Mouse (Mus musculus) lung, embryonic 15.5 days (tissue): ENCODE data around the gene Myh14. TPM values are rescaled to one million over a fixed set of nuclear protein-coding genes. Genes with fewer than 3 reads are reported as not detected.

ENCODE experiments used
- ATAC-seq: fragments of 200-750 bp; cut with Nextera tagmentation; 2 replicates; pipeline ENCODE4 v1.8.0; 2017; ENCODE audit warnings: moderate number of reproducible peaks, borderline replicate concordance; ENCODE audit not compliant: low FRiP score, low TSS enrichment; ENCODE audit errors: extremely low read depth
- H3K27ac ChIP-seq: fragments of 300-500 bp; sonication (generic); 2 replicates; pipeline ENCODE4 v1.5.1; 2015; ENCODE audit warnings: moderate library complexity, mild to moderate bottlenecking, inconsistent platforms
- H3K27me3 ChIP-seq: fragments of 300-500 bp; sonication (generic); 2 replicates; pipeline ENCODE4 v1.6.1; 2015; ENCODE audit warnings: inconsistent platforms
- H3K36me3 ChIP-seq: fragments of 300-500 bp; sonication (generic); 2 replicates; pipeline ENCODE4 v1.6.1; 2015; ENCODE audit warnings: inconsistent platforms
- H3K4me1 ChIP-seq: fragments of 300-500 bp; sonication (generic); 2 replicates; pipeline ENCODE4 v1.6.1; 2015; ENCODE audit warnings: inconsistent platforms
- H3K4me2 ChIP-seq: fragments of 300-500 bp; sonication (generic); 2 replicates; pipeline ENCODE4 v1.6.1; 2015; ENCODE audit warnings: inconsistent platforms, mild to moderate bottlenecking, moderate library complexity
- H3K4me3 ChIP-seq: fragments of 300-500 bp; sonication (generic); 2 replicates; pipeline ENCODE4 v1.5.1; 2015; ENCODE audit warnings: mild to moderate bottlenecking, inconsistent platforms
- H3K9ac ChIP-seq: fragments of 300-500 bp; sonication (generic); 2 replicates; pipeline ENCODE4 v1.6.1; 2015; ENCODE audit warnings: inconsistent platforms
- H3K9me3 ChIP-seq: fragments of 300-500 bp; sonication (generic); 2 replicates; pipeline ENCODE4 v1.6.1; 2016; ENCODE audit warnings: inconsistent platforms
- WGBS: fragments of 180-500 bp; shearing (Covaris S2); methylation state at CpG from one replicate; pipeline ENCODE4 v1.1.7; 2015; 5-methylcytosine and 5-hydroxymethylcytosine counted together
- polyA plus RNA-seq: library from polyadenylated mRNA; unstranded; fragments of >200 nt; fragmentation: Nextera tagmentation; extraction: Ambion mirVana; gene quantifications from 2 replicates; pipeline ENCODE4 v1.2.1, GENCODE M21; 2015

Myh14 gene
- polyA plus RNA-seq, 1 experiment from 2014 or later = 47.8 TPM

GRCm38 (mm10) chr7:44647729-44648128 is 22.9 kb downstream of the Myh14 start:
- ATAC-seq = no peak
- Histone ChIP-seq H3K9me3 (no peaks in the 10 kb centered on the region), H3K4me3 (no peak overlapping the region), H3K9ac (no peak overlapping the region), H3K4me2 (no peak overlapping the region), H3K4me1 (peaks cover 11% of the 10 kb centered on the region), H3K27ac (no peak overlapping the region), H3K27me3 (peaks cover 17% of the 10 kb centered on the region), H3K36me3 (no peaks in the 10 kb centered on the region)
- WGBS = 23% methylated on average over 10 of the region's 10 CpGs

GRCm38 (mm10) chr7:44647042-44647724 is 23.5 kb downstream of the Myh14 start:
- ATAC-seq = no peak
- WGBS = 53% methylated on average over 7 of the region's 7 CpGs

GRCm38 (mm10) chr7:44645951-44646350 is 24.7 kb downstream of the Myh14 start:
- H3K27me3 ChIP-seq = peaks cover 28% of the 10 kb centered on the region
- H3K4me2 ChIP-seq = no peak overlapping the region
- H3K9me3 ChIP-seq = no peaks in the 10 kb centered on the region
- H3K4me3 ChIP-seq = no peak overlapping the region
- peaks cover 11% of the 10 kb centered on the region for H3K4me1 ChIP-seq
- H3K9ac ChIP-seq = no peak overlapping the region
- ATAC-seq = no peak
- H3K27ac ChIP-seq = no peak overlapping the region
- H3K36me3 ChIP-seq = no peaks in the 10 kb centered on the region
- WGBS = 15% methylated on average over 15 of the region's 15 CpGs

More at GRCm38 (mm10) chr7:44647042-44647724, 23.5 kb downstream of the Myh14 start:
- H3K27ac ChIP-seq = no peak overlapping the region
- H3K36me3 ChIP-seq = no peaks in the 10 kb centered on the region
- peaks cover 17% of the 10 kb centered on the region for H3K27me3 ChIP-seq
- H3K4me3 ChIP-seq = no peak overlapping the region
- H3K4me2 ChIP-seq = no peak overlapping the region
- H3K9ac ChIP-seq = no peak overlapping the region
- H3K4me1 ChIP-seq = peaks cover 11% of the 10 kb centered on the region
- no peaks in the 10 kb centered on the region for H3K9me3 ChIP-seq

GRCm38 (mm10) chr7:44645256-44645655 is 25.4 kb downstream of the Myh14 start:
- H3K4me3 ChIP-seq = no peak overlapping the region
- H3K36me3 ChIP-seq = no peaks in the 10 kb centered on the region
- no peak overlapping the region for H3K9ac ChIP-seq
- H3K9me3 ChIP-seq = no peaks in the 10 kb centered on the region
- 71% methylated on average over 5 of the region's 5 CpGs for WGBS
- peaks cover 11% of the 10 kb centered on the region for H3K4me1 ChIP-seq
- H3K4me2 ChIP-seq = no peak overlapping the region
- peaks cover 35% of the 10 kb centered on the region for H3K27me3 ChIP-seq
- no peak for ATAC-seq
- no peak overlapping the region for H3K27ac ChIP-seq

GRCm38 (mm10) chr7:44641887-44642286 is 28.8 kb downstream of the Myh14 start:
- no peaks in the 10 kb centered on the region for H3K9me3 ChIP-seq
- no peak for ATAC-seq
- no peak overlapping the region for H3K9ac ChIP-seq
- peaks cover 7% of the 10 kb centered on the region; the same call in 1 of the 2 replicates for H3K4me1 ChIP-seq
- H3K27ac ChIP-seq = no peak overlapping the region
- H3K27me3 ChIP-seq = peaks cover 57% of the 10 kb centered on the region
- no peaks in the 10 kb centered on the region for H3K36me3 ChIP-seq
- no peak overlapping the region for H3K4me2 ChIP-seq
- no peak overlapping the region for H3K4me3 ChIP-seq
- WGBS = 31% methylated on average over 8 of the region's 8 CpGs

- Histone ChIP-seq H3K9ac (no peak overlapping the region), H3K36me3 (no peaks in the 10 kb centered on the region), H3K27me3 (peaks cover 55% of the 10 kb centered on the region), H3K9me3 (no peaks in the 10 kb centered on the region), H3K4me1 (peaks cover 5% of the 10 kb centered on the region; the same call in 1 of the 2 replicates), H3K27ac (no peak overlapping the region), H3K4me3 (no peak overlapping the region), H3K4me2 (peak overlapping the region; percentile 21)
- WGBS = 19% methylated on average over 25 of the region's 25 CpGs
- ATAC-seq = no peak
These were observed 29.6 kb downstream of the Myh14 start for GRCm38 (mm10) chr7:44640843-44641605.

GRCm38 (mm10) chr7:44638663-44639062 is 32.0 kb downstream of the Myh14 start:
- ATAC-seq = no peak
- Histone ChIP-seq H3K27me3 (peaks cover 41% of the 10 kb centered on the region), H3K4me2 (no peak overlapping the region)

GRCm38 (mm10) chr7:44636684-44637083 is 34.0 kb downstream of the Myh14 start:
- WGBS = 83% methylated on average over 9 of the region's 9 CpGs
- Histone ChIP-seq H3K4me3 (no peak overlapping the region), H3K4me1 (no peaks in the 10 kb centered on the region), H3K27me3 (peaks cover 42% of the 10 kb centered on the region), H3K9ac (no peak overlapping the region), H3K36me3 (no peaks in the 10 kb centered on the region), H3K4me2 (no peak overlapping the region), H3K27ac (no peak overlapping the region), H3K9me3 (no peaks in the 10 kb centered on the region)
- ATAC-seq = no peak

More at GRCm38 (mm10) chr7:44638663-44639062, 32.0 kb downstream of the Myh14 start:
- no peaks in the 10 kb centered on the region for H3K9me3 ChIP-seq
- H3K4me3 ChIP-seq = no peak overlapping the region
- H3K4me1 ChIP-seq = no peaks in the 10 kb centered on the region
- no peak overlapping the region for H3K27ac ChIP-seq
- 9% methylated on average over 16 of the region's 16 CpGs for WGBS
- H3K9ac ChIP-seq = no peak overlapping the region
- H3K36me3 ChIP-seq = no peaks in the 10 kb centered on the region

GRCm38 (mm10) chr7:44633407-44633806 is 37.2 kb downstream of the Myh14 start:
- H3K4me3 ChIP-seq = no peak overlapping the region
- H3K4me2 ChIP-seq = no peak overlapping the region
- H3K4me1 ChIP-seq = no peaks in the 10 kb centered on the region
- H3K27ac ChIP-seq = no peak overlapping the region
- peaks cover 11% of the 10 kb centered on the region; the same call in 1 of the 2 replicates for H3K27me3 ChIP-seq
- no peak for ATAC-seq
- no peaks in the 10 kb centered on the region for H3K9me3 ChIP-seq
- no peaks in the 10 kb centered on the region for H3K36me3 ChIP-seq
- no peak overlapping the region for H3K9ac ChIP-seq
- 20% methylated on average over 15 of the region's 15 CpGs for WGBS

- Histone ChIP-seq H3K4me1 (no peaks in the 10 kb centered on the region), H3K4me3 (no peak overlapping the region), H3K9me3 (no peaks in the 10 kb centered on the region), H3K27me3 (peaks cover 7% of the 10 kb centered on the region; the same call in 1 of the 2 replicates), H3K4me2 (no peak overlapping the region), H3K9ac (no peak overlapping the region), H3K27ac (no peak overlapping the region), H3K36me3 (no peaks in the 10 kb centered on the region)
- no peak for ATAC-seq
- WGBS = 34% methylated on average over 13 of the region's 13 CpGs
These were observed 38.0 kb downstream of the Myh14 start for GRCm38 (mm10) chr7:44632676-44633075.

GRCm38 (mm10) chr7:44630437-44630836 is 40.2 kb downstream of the Myh14 start:
- ATAC-seq = peak; percentile 85

More at GRCm38 (mm10) chr7:44630437-44630836, 40.2 kb downstream of the Myh14 start:
- H3K9ac ChIP-seq = no peak overlapping the region
- H3K4me2 ChIP-seq = no peak overlapping the region
- H3K4me1 ChIP-seq = no peaks in the 10 kb centered on the region
- peaks cover 7% of the 10 kb centered on the region; the same call in 1 of the 2 replicates for H3K27me3 ChIP-seq
- H3K9me3 ChIP-seq = no peaks in the 10 kb centered on the region
- H3K27ac ChIP-seq = no peak overlapping the region
- 50% methylated on average over 13 of the region's 13 CpGs for WGBS
- H3K4me3 ChIP-seq = no peak overlapping the region
- H3K36me3 ChIP-seq = no peaks in the 10 kb centered on the region
